Mouse (Mus musculus) C2C12 (cell line): ENCODE data around the gene Tsacc.

Source experiments
- CTCF ChIP-seq: IDR thresholded peaks from one replicate; pipeline ENCODE4 v1.5.1; 2011; ENCODE audit not compliant: control insufficient read depth, insufficient read depth, insufficient read length
- MAX ChIP-seq: IDR thresholded peaks from one replicate; pipeline ENCODE4 v1.6.1; 2011; ENCODE audit warnings: mild to moderate bottlenecking, control low read depth
- USF1 ChIP-seq: IDR thresholded peaks from one replicate; pipeline ENCODE4 v1.6.1; 2011; ENCODE audit warnings: low read depth, mild to moderate bottlenecking, control low read depth, moderate library complexity

DNA sequence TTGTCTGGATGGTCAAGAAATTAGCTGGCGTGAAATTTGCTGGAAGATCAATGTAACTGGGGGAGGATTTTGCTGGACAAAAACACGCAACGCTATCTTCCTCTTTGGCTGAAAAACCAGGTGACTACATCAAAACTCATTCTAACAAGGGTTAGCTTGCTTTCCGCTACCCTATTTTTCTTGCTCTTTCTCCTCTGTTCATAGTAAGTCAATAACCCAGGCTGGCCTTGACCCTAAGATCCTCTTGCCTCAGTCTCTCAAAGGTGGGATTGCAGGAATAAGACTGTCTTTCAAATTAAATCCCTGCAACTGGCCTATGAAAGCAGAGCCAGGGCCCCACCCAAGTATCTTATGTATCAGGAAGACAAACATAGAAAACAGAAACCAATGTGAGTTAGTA lies 9.7 kb downstream of the Tsacc start, which contains the start of gene Gm38392:
- TF ChIP-seq CTCF, result no peak
- no peak for TF ChIP-seq USF1
- no peak for TF ChIP-seq MAX
